22 mouse cellular contexts compared by ENCODE assay signal in the genomic region with DNA sequence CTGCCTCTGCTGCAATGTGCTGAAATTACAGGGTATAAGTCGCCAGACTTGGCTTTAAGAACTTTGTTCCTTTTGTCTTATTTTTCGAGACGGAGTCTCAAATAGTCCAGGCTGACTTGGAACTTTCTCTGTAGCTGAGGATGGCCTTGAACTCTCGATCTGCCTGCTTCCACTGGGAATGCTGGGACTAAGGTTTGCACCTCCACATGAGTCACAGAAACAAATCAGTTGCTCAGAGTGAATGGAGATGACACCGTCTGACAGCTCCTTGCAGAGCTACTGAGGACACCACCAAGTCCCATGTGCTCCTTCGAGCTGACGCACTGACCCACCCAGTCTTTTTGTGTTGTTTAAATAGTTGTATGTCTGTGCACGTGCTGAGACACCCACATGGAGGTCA. TPM values are rescaled to one million over a fixed set of nuclear protein-coding genes. Genes with fewer than 3 reads are reported as not detected.
DNase-seq lines count a peak whose midpoint lies in the region; ATAC-seq lines count a peak whose summit lies in the region.
"Had no signal": no experiment of that assay in that cellular context is flagged by ENCODE, and none has a peak within 500 bp of the region (broad histone marks: within the 10 kb centered on the region; RNA-seq: fewer than 3 reads in every experiment).

No protein-coding gene starts in this region.

- no peaks in the 10 kb centered on the region for H3K9me3 ChIP-seq in kidney, embryonic 15.5 days (replicated peaks)
- no peaks in the 10 kb centered on the region for H3K9me3 ChIP-seq in kidney, embryonic 16.5 days (ENCODE audit: low read length)
- H3K9me3 ChIP-seq: embryonic facial prominence, embryonic 10.5 days; forebrain, embryonic 10.5 days; heart, embryonic 15.5 days; hindbrain, embryonic 10.5 days had no signal

- no peak overlapping the region for H3K9ac ChIP-seq in kidney, embryonic 15.5 days
- H3K9ac ChIP-seq in kidney, embryonic 16.5 days (replicated peaks; ENCODE audit: low read length) = no peak overlapping the region
- H3K9ac ChIP-seq: heart, embryonic 15.5 days; hindbrain, embryonic 14.5 days had no signal

- no peak overlapping the region for H3K4me3 ChIP-seq in kidney, embryonic 15.5 days (replicated peaks)
- no peak overlapping the region for H3K4me3 ChIP-seq in kidney, embryonic 16.5 days (ENCODE audit: low read length)
- H3K4me3 ChIP-seq: embryonic facial prominence, embryonic 10.5 days; erythroblast, embryonic 14.5 days; forebrain, embryonic 10.5 days; gastrocnemius, adult 2 months; heart, embryonic 15.5 days; hindbrain, embryonic 10.5 days had no signal

- H3K4me1 ChIP-seq in kidney, embryonic 15.5 days = no peaks in the 10 kb centered on the region
- no peaks in the 10 kb centered on the region for H3K4me1 ChIP-seq in kidney, embryonic 16.5 days (ENCODE audit: insufficient read depth, low read length)
- H3K4me1 ChIP-seq: hindbrain, embryonic 10.5 days had no signal

- WGBS in kidney, embryonic 15.5 days = 89% methylated on average over 8 of the region's 8 CpGs
- 86% methylated on average over 8 of the region's 8 CpGs for WGBS in kidney, embryonic 16.5 days

- ATAC-seq in kidney, embryonic 15.5 days (replicated peaks; ENCODE audit: low FRiP score) = no peak
- no peak for ATAC-seq in kidney, embryonic 16.5 days (ENCODE audit: low FRiP score, low TSS enrichment)
- ATAC-seq in erythroblast, adult 5-6 weeks (replicated peaks; ENCODE audit: low FRiP score, poor library complexity, severe bottlenecking) = no peak
- ATAC-seq: forebrain, embryonic 14.5 days; inflammation-experienced regulatory T-cells, adult 6 months; intestine, postnatal 0 days had no signal

- no peaks in the 10 kb centered on the region for H3K27me3 ChIP-seq in kidney, embryonic 15.5 days
- H3K27me3 ChIP-seq in kidney, embryonic 16.5 days (ENCODE audit: insufficient read depth, low read length) = no peaks in the 10 kb centered on the region
- H3K27me3 ChIP-seq: CH12.LX; heart, embryonic 15.5 days had no signal

- no peak overlapping the region for H3K4me2 ChIP-seq in kidney, embryonic 15.5 days
- no peak overlapping the region for H3K4me2 ChIP-seq in kidney, embryonic 16.5 days (replicated peaks; ENCODE audit: low read depth, low read length)
- H3K4me2 ChIP-seq: heart, embryonic 15.5 days; hindbrain, embryonic 14.5 days had no signal

- H3K36me3 ChIP-seq in kidney, embryonic 15.5 days = peaks cover 37% of the 10 kb centered on the region
- H3K36me3 ChIP-seq in kidney, embryonic 16.5 days (ENCODE audit: insufficient read depth, low read length) = peaks cover 23% of the 10 kb centered on the region

- DNase-seq in adrenal gland, postnatal 36 days = peak; percentile 39 to 40
- DNase-seq in adrenal gland, adult 8-10 months = no peak
- DNase-seq in ZHBTc4 (ENCODE audit: low read depth, low spot score) = peak; percentile 46
- DNase-seq: adrenal gland, postnatal 10 days; cerebellum, postnatal 10 days; gastrocnemius, adult 2 months; gastrocnemius, postnatal 25 days; heart, postnatal 14 days had no signal

- H3K27ac ChIP-seq in kidney, embryonic 15.5 days = peak overlapping the region; percentile 29; the same call in 1 of the 2 replicates
- H3K27ac ChIP-seq in kidney, embryonic 16.5 days (ENCODE audit: low read length) = no peak overlapping the region
- H3K27ac ChIP-seq: embryonic facial prominence, embryonic 10.5 days; forebrain, embryonic 10.5 days; hindbrain, embryonic 10.5 days had no signal

RNA-seq across cellular contexts. Expression of a gene that starts 8.3 kb away (rescaled TPM):
- total RNA-seq in adrenal gland, postnatal 36 days (2021) = 10 to 100 TPM; 16.4 to 20.5 TPM
- 10 to 100 TPM; 16.3 to 24.8 (median 19.3) TPM for total RNA-seq in adrenal gland, adult 8-10 months (2022)
- polyA plus RNA-seq in kidney, embryonic 15.5 days (2015; fragmentation: Nextera tagmentation; extraction: Ambion mirVana) = 40.0 and 40.1 TPM in 2 replicates
- polyA plus RNA-seq in kidney, embryonic 16.5 days (2015; fragmentation: Nextera tagmentation; extraction: Ambion mirVana) = 39.3 and 45.1 TPM in 2 replicates
- total RNA-seq in erythroblast, adult 5-6 weeks (2015; ENCODE audit: low replicate concordance) = 7.5 and 12.5 TPM in 2 replicates
- total RNA-seq in erythroblast, adult 5-6 weeks (2017; ENCODE audit: low replicate concordance) = 10.3 and 12.5 TPM in 2 replicates

RNA-seq across cellular contexts. Expression of a gene that starts 21.0 kb away (rescaled TPM):
- total RNA-seq in adrenal gland, postnatal 36 days (2021) = 10 to 100 TPM; 26.3 to 37.4 TPM
- 10 to 100 TPM; 25.6 to 33.0 (median 29.5) TPM for total RNA-seq in adrenal gland, adult 8-10 months (2022)
- 47.7 and 48.3 TPM in 2 replicates for polyA plus RNA-seq in kidney, embryonic 15.5 days (2015; fragmentation: Nextera tagmentation; extraction: Ambion mirVana)
- polyA plus RNA-seq in kidney, embryonic 16.5 days (2015; fragmentation: Nextera tagmentation; extraction: Ambion mirVana) = 42.9 and 45.7 TPM in 2 replicates
- total RNA-seq in erythroblast, adult 5-6 weeks (2015; ENCODE audit: low replicate concordance) = 10.2 and 13.0 TPM in 2 replicates
- total RNA-seq in erythroblast, adult 5-6 weeks (2017; ENCODE audit: low replicate concordance) = 8.9 and 18.8 TPM in 2 replicates

RNA-seq across cellular contexts. Expression of a gene that starts 41.0 kb away (rescaled TPM):
- total RNA-seq in adrenal gland, postnatal 36 days (2021) = 10 to 100 TPM; 48.1 to 57.0 TPM
- 10 to 100 TPM; 48.1 to 62.4 (median 55.0) TPM for total RNA-seq in adrenal gland, adult 8-10 months (2022)
- polyA plus RNA-seq in kidney, embryonic 15.5 days (2015; fragmentation: Nextera tagmentation; extraction: Ambion mirVana) = 107 and 113 TPM in 2 replicates
- polyA plus RNA-seq in kidney, embryonic 16.5 days (2015; fragmentation: Nextera tagmentation; extraction: Ambion mirVana) = 106 and 108 TPM in 2 replicates
- total RNA-seq in erythroblast, adult 5-6 weeks (2015; ENCODE audit: low replicate concordance) = 14.0 and 16.1 TPM in 2 replicates
- total RNA-seq in erythroblast, adult 5-6 weeks (2017; ENCODE audit: low replicate concordance) = 15.0 and 43.1 TPM in 2 replicates

RNA-seq across cellular contexts. Expression of a gene that starts 50.1 kb away (rescaled TPM):
- 1 to 10 TPM in 1 of 2 experiments, under 1 TPM in 1; 0.56 to 1.7 TPM for total RNA-seq in adrenal gland, postnatal 36 days (2021)
- total RNA-seq in adrenal gland, adult 8-10 months (2022) = 1 to 10 TPM; 2.6 to 5.1 (median 3.9) TPM
- polyA plus RNA-seq in kidney, embryonic 15.5 days (2015; fragmentation: Nextera tagmentation; extraction: Ambion mirVana) = 3.3 and 3.5 TPM in 2 replicates
- 3.9 and 4.1 TPM in 2 replicates for polyA plus RNA-seq in kidney, embryonic 16.5 days (2015; fragmentation: Nextera tagmentation; extraction: Ambion mirVana)
- total RNA-seq in erythroblast, adult 5-6 weeks (2015; ENCODE audit: low replicate concordance) = not detected in 2 replicates
- not detected in 2 replicates for total RNA-seq in erythroblast, adult 5-6 weeks (2017; ENCODE audit: low replicate concordance)
- total RNA-seq: granulocyte monocyte progenitor cell, adult 5-6 weeks had no signal
